Mouse (Mus musculus) hindbrain, embryonic 14.5 days (tissue): Measurements from ENCODE around the gene Slc12a3. TPM values are rescaled to one million over a fixed set of nuclear protein-coding genes. Genes with fewer than 3 reads are reported as not detected.
"Not testable (repeated sequence)": the region's sequence is repeated elsewhere in the genome, so short reads cannot be mapped to it uniquely, and the experiment has no call there.

ENCODE experiments used
- ATAC-seq: fragments of 200-750 bp; cut with Nextera tagmentation; 2 replicates; pipeline ENCODE4 v1.8.0; 2017; ENCODE audit warnings: moderate number of reproducible peaks, mild to moderate bottlenecking, moderate TSS enrichment, moderate library complexity; ENCODE audit not compliant: low FRiP score
- DNase-seq: peaks from one replicate; pipeline ENCODE4 v3.0.0-alpha.2; 2015; ENCODE audit warnings: low spot score
- H3K27ac ChIP-seq: fragments of 300-500 bp; sonication (generic); 2 replicates; pipeline ENCODE4 v1.5.1; 2014; ENCODE audit warnings: mild to moderate bottlenecking, moderate library complexity
- H3K27me3 ChIP-seq: fragments of 300-500 bp; sonication (generic); 2 replicates; pipeline ENCODE4 v1.6.1; 2014; ENCODE audit warnings: mild to moderate bottlenecking, low read length, mixed read lengths; ENCODE audit not compliant: control insufficient read depth, insufficient read depth
- H3K36me3 ChIP-seq: fragments of 300-500 bp; sonication (generic); replicated peaks from 2 replicates; pipeline ENCODE4 v1.6.1; 2014; ENCODE audit not compliant: control insufficient read depth, insufficient read depth
- H3K4me1 ChIP-seq: fragments of 300-500 bp; sonication (generic); replicated peaks from 2 replicates; pipeline ENCODE4 v1.6.1; 2014; ENCODE audit warnings: antibody characterized with exemption, low read length, mixed read lengths; ENCODE audit not compliant: control insufficient read depth, insufficient read depth
- H3K4me2 ChIP-seq: fragments of 300-500 bp; sonication (generic); replicated peaks from 2 replicates; pipeline ENCODE4 v1.6.1; 2014; ENCODE audit warnings: mild to moderate bottlenecking, moderate library complexity
- H3K4me3 ChIP-seq: fragments of 300-500 bp; sonication (generic); replicated peaks from 2 replicates; pipeline ENCODE4 v1.5.1; 2014; ENCODE audit warnings: mild to moderate bottlenecking, low read length
- H3K9ac ChIP-seq: fragments of 300-500 bp; sonication (generic); 2 replicates; pipeline ENCODE4 v1.6.1; 2014
- H3K9me3 ChIP-seq: fragments of 300-500 bp; sonication (generic); 2 replicates; pipeline ENCODE4 v1.6.1; 2016; ENCODE audit warnings: low read length; ENCODE audit not compliant: control insufficient read depth
- WGBS: fragments of 180-500 bp; shearing (Covaris S2); extraction: QIAGEN DNeasy Blood & Tissue Kit; methylation state at CpG from one replicate; pipeline ENCODE4 v1.1.7; 2014; 5-methylcytosine and 5-hydroxymethylcytosine counted together
- polyA plus RNA-seq: library from polyadenylated mRNA; unstranded; fragments of >200 nt; fragmentation: Nextera tagmentation; extraction: Ambion mirVana; gene quantifications from 2 replicates; pipeline ENCODE4 v1.2.1, GENCODE M21; 2014

The Slc12a3 gene
- polyA plus RNA-seq, 1 experiment from 2014 or later = 0.07 TPM

DNA sequence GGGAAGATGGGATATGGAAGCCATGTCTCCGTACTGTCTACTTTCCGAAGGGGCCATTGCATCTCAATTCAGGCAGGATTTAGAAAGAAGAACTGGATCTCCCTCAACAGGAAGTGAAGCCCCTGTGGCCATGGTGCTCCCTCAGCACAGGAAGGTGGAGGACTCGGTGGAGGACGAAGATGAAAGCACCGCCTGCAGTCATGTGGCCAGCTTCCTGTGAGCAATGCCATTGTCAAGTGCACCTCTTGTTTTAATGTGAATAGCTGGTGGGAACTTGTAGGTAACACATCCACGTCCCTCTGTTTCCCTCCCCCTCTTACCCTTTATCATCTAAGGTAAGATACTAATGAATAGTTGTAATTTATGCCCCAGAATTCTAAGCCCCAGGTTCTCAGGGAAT is 69.6 kb downstream of the Slc12a3 start:
- peaks cover 32% of the 10 kb centered on the region for H3K36me3 ChIP-seq
- ATAC-seq (no peak), DNase-seq (no peak)
- H3K27me3 ChIP-seq = no peaks in the 10 kb centered on the region
- no peaks in the 10 kb centered on the region for H3K4me1 ChIP-seq
- no peaks in the 10 kb centered on the region for H3K9me3 ChIP-seq
- no peak overlapping the region for H3K4me2 ChIP-seq
- no peak overlapping the region for H3K9ac ChIP-seq
- H3K27ac ChIP-seq = no peak overlapping the region
- 83% methylated on average over 6 of the region's 6 CpGs for whole genome bisulfite sequencing
- H3K4me3 ChIP-seq = no peak overlapping the region

DNA sequence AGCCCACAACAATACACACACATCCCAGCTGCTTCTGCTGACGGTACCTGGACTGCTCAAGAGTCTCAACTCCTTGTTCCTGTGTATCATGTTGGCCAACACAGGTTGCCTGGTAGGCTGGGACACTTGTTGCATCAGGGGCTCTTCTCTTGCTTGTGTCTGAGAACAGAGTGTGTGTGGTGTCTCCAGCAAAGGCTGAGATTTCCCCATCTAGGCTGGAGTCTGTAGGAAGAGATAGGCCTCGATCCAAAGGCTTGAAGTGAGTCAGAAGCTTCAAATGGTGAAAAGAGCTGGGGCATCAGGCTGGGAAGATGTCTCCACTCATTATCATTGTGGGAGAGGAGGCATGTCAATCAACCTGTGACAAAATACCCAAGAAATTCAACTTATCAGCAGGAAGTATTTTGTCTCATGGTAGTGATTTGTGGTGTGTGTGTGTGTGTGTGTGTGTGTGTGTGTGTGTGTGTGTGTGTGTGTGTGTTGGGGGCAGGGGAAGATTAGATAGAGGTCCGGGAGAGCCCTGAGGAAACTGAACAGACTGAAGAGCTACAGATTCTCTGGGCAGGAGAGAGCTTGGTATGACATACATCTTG is 70.5 kb downstream of the Slc12a3 start:
- H3K4me3 ChIP-seq = no peak overlapping the region
- H3K9me3 ChIP-seq = no peaks in the 10 kb centered on the region
- WGBS = 86% methylated on average over 3 of the region's 3 CpGs
- no peak for DNase-seq
- H3K9ac ChIP-seq = no peak overlapping the region
- H3K27me3 ChIP-seq = no peaks in the 10 kb centered on the region
- no peaks in the 10 kb centered on the region for H3K4me1 ChIP-seq
- H3K36me3 ChIP-seq = peaks cover 24% of the 10 kb centered on the region
- ATAC-seq = no peak
- H3K4me2 ChIP-seq = no peak overlapping the region
- no peak overlapping the region for H3K27ac ChIP-seq

DNA sequence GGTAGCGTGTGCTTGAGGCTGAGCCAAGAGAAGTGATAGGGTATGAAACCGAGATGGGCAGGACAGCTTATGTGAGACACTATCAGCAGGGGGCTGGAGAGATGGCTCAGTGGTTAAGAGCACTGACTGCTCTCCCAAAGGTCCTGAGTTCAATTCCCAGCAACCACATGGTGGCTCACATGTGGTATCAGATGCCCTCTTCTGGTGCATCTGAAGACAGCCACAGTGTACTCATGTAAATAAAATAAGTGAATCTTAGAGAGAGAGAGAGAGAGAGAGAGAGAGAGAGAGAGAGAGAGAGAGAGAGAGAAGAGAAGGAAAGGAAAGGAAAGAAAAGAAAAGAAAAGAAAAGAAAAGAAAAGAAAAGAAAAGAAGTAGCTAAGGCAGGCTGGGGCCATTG is 71.0 kb downstream of the Slc12a3 start:
- H3K9ac ChIP-seq, H3K4me3 ChIP-seq, H3K27ac ChIP-seq, H3K4me1 ChIP-seq, ATAC-seq, H3K4me2 ChIP-seq, H3K27me3 ChIP-seq, H3K9me3 ChIP-seq, DNase-seq: not testable (repeated sequence)
- H3K36me3 ChIP-seq = peaks cover 19% of the 10 kb centered on the region
- 90% methylated on average over 2 of the region's 2 CpGs for WGBS

DNA sequence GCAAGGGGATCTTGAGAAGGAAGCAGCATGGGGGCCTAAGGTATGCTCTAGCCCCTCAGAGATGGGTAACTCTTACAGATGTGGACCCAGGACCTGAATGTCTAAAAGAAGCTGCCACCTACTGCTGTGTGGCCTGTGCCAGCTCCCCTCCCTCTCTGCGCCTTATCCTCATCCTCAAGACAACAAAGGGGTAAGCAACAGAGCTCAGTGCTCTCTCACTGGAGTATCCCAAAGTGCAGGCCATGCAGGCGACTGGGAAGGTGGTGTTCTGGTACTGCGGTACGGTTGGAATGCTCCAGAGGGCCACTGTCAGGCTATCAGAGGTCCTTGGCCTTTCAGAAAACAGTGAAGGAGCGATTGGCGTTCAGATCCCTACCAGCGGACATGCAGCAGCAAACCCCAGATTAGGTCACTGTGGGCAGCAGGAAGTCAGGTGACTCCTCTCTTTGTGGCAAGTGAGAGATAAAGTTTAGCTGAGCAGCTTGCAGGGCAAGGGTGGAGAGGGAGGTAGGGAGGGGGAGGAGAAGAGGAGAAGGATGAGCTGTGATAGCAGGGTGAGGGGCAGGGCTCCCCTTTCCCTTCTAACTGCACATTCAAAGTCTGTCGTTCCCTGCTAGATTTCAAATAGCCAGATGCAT is 79.6 kb downstream of the Slc12a3 start:
- Histone ChIP-seq H3K4me3 (no peak overlapping the region), H3K27me3 (no peaks in the 10 kb centered on the region), H3K36me3 (no peaks in the 10 kb centered on the region), H3K27ac (no peak overlapping the region), H3K9me3 (no peaks in the 10 kb centered on the region), H3K4me2 (no peak overlapping the region), H3K4me1 (no peaks in the 10 kb centered on the region), H3K9ac (no peak overlapping the region)
- WGBS = 72% methylated on average over 8 of the region's 8 CpGs
- ATAC-seq (no peak), DNase-seq (no peak)

DNA sequence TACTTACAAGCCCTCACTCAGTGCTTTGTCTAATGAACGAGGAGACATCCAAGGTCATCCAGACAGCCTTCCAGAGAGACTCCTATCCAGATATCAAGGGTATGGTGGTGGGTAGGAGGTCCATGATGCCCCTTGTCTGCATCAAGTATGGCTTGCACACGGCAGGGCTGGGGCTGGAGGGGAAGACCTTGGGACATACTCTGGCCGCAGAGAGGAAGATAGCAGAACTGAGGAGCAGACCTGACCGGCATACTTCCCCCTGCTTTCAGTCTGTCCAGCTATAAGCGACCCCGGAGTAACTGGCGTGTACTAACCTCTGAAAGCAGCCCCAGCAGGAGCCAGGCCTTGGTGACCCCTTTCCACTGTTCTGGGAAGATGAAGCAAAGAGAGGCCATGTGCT is 80.5 kb downstream of the Slc12a3 start:
- Histone ChIP-seq H3K36me3 (no peaks in the 10 kb centered on the region), H3K4me3 (no peak overlapping the region), H3K4me2 (no peak overlapping the region), H3K9ac (no peak overlapping the region), H3K4me1 (no peaks in the 10 kb centered on the region), H3K27me3 (no peaks in the 10 kb centered on the region), H3K27ac (no peak overlapping the region), H3K9me3 (no peaks in the 10 kb centered on the region)
- WGBS = 80% methylated on average over 7 of the region's 7 CpGs
- DNase-seq (no peak), ATAC-seq (no peak)

DNA sequence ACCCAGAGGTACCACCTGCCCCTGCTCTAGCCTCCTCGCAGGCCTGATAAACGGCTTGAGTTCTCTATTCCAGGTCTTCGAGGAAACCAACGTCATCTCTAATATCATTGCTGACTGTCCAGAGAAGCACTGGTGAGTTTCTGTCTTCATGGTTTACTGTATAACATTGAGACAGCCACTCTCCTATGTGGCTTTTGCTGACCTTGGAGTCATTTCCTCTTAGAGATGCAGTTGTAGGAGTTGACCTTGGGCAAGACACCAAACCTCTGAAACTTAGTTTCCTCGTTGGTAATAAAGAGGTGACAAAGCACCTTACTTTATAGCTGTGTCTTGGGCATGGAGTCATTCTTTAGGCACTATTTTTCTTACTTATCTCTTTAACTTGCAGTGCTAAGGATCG is 83.5 kb downstream of the Slc12a3 start:
- Histone ChIP-seq H3K27ac (no peak overlapping the region), H3K9ac (no peak overlapping the region), H3K4me1 (no peaks in the 10 kb centered on the region), H3K27me3 (no peaks in the 10 kb centered on the region), H3K4me2 (no peak overlapping the region), H3K4me3 (no peak overlapping the region), H3K9me3 (no peaks in the 10 kb centered on the region), H3K36me3 (no peaks in the 10 kb centered on the region)
- 89% methylated on average over 6 of the region's 6 CpGs for WGBS
- DNase-seq (no peak), ATAC-seq (no peak)

DNA sequence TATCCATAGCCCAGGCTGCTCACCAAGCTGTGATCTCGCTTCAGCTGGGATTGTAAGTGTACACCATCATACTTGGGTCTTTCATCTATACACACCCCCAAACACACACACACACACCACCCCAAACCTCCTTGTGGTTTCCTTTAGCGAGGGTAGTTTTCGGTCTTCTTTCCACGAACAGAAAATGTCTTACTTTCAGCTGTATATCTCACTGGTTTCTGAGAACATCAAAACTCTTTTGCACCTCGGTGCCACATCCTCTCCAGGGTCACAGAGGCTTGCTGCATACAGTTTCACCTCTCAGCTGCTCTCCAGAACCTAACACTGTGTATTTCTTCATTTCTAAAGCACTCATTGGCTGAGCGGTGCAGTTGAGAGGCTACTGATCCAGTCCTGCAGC is 84.5 kb downstream of the Slc12a3 start:
- H3K4me3 ChIP-seq = no peak overlapping the region
- WGBS = 87% methylated on average over 6 of the region's 6 CpGs
- no peaks in the 10 kb centered on the region for H3K4me1 ChIP-seq
- H3K27ac ChIP-seq = no peak overlapping the region
- ATAC-seq (no peak), DNase-seq (no peak)
- H3K36me3 ChIP-seq = no peaks in the 10 kb centered on the region
- no peak overlapping the region for H3K9ac ChIP-seq
- no peaks in the 10 kb centered on the region for H3K9me3 ChIP-seq
- H3K4me2 ChIP-seq = no peak overlapping the region
- H3K27me3 ChIP-seq = no peaks in the 10 kb centered on the region

DNA sequence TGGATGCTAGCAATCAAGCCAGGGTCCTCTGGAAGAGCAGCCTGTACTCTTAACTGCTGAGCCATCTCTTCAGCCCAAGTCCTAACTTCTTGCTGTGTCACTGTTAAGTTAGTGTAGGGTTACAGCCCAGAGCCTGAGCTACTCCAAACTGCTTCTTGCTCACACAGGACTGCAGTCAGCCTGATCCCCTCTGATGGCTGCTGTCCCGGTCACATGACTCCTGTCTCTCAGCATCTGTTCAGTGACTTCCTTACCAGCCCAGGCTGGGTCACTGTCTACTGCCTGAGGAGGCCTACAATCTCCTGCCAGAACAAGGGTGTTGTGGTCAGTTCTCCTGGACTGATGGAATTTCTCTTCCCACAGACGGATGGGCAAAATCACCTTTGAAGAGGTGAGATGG is 86.2 kb downstream of the Slc12a3 start:
- WGBS = 81% methylated on average over 2 of the region's 2 CpGs
- DNase-seq (no peak), ATAC-seq (no peak)
- Histone ChIP-seq H3K9ac (no peak overlapping the region), H3K27me3 (no peaks in the 10 kb centered on the region), H3K9me3 (no peaks in the 10 kb centered on the region), H3K4me2 (no peak overlapping the region), H3K27ac (no peak overlapping the region), H3K36me3 (no peaks in the 10 kb centered on the region), H3K4me3 (no peak overlapping the region), H3K4me1 (no peaks in the 10 kb centered on the region)
